25 mouse cellular contexts compared by ENCODE assay signal in the genomic region with DNA sequence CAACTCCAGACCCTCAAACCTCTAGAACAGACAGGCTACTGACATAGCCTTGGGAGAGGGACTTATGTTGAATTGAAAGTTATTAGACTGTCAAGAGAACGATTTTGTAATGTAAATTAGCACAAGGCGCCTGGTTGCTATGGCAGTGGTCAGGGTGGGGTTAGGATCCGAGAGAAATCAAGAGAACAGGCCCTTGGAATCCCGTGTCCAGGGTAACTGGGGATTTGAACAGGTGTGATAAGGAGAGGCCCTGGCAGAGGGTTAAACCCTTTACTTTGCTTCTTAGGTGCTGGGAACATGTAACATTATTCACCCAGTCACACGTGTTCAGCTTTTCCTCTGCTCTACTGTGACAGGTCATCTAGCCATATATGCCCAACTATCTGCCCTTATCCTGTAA.
A peak's percentile ranks its signal among the peaks of the same experiment; 100 is the strongest.
DNase-seq lines count a peak whose midpoint lies in the region; ATAC-seq and TF ChIP-seq lines count a peak whose summit lies in the region.
"Had no signal": no experiment of that assay in that cellular context is flagged by ENCODE, and none has a peak within 500 bp of the region (broad histone marks: within the 10 kb centered on the region; RNA-seq: fewer than 3 reads in every experiment).

No protein-coding gene starts in this region.

- no peak overlapping the region for H3K9ac ChIP-seq in hindbrain, embryonic 16.5 days (ENCODE audit: low read depth, low read length)
- H3K9ac ChIP-seq in lung, embryonic 14.5 days = no peak overlapping the region
- no peak overlapping the region for H3K9ac ChIP-seq in stomach, embryonic 15.5 days
- H3K9ac ChIP-seq: embryonic facial prominence, embryonic 13.5 days; forebrain, embryonic 12.5 days; hindbrain, embryonic 15.5 days; limb, embryonic 12.5 days had no signal

- no peak overlapping the region for H3K4me3 ChIP-seq in hindbrain, embryonic 10.5 days
- no peak overlapping the region for H3K4me3 ChIP-seq in hindbrain, embryonic 16.5 days (ENCODE audit: low read length)
- no peak overlapping the region for H3K4me3 ChIP-seq in lung, embryonic 14.5 days (ENCODE audit: low read depth, low read length)
- no peak overlapping the region for H3K4me3 ChIP-seq in stomach, embryonic 15.5 days (replicated peaks)
- H3K4me3 ChIP-seq: embryonic facial prominence, embryonic 13.5 days; erythroblast, embryonic 14.5 days; forebrain, embryonic 12.5 days; heart, embryonic 10.5 days; hindbrain, embryonic 15.5 days; limb, embryonic 12.5 days had no signal

- no peak overlapping the region for H3K4me2 ChIP-seq in hindbrain, embryonic 16.5 days (ENCODE audit: low read length)
- no peak overlapping the region for H3K4me2 ChIP-seq in lung, embryonic 14.5 days
- no peak overlapping the region for H3K4me2 ChIP-seq in stomach, embryonic 15.5 days
- H3K4me2 ChIP-seq: embryonic facial prominence, embryonic 13.5 days; forebrain, embryonic 12.5 days; hindbrain, embryonic 15.5 days; limb, embryonic 12.5 days; liver, embryonic 11.5 days had no signal

- no peak for ATAC-seq in hindbrain, embryonic 16.5 days
- ATAC-seq in lung, embryonic 14.5 days (ENCODE audit: insufficient read depth) = no peak
- peak; percentile 51; the same call in 1 of the 2 replicates for ATAC-seq in stomach, embryonic 15.5 days (ENCODE audit: insufficient read depth, low FRiP score, low read depth)
- ATAC-seq: activated CD4-positive, CD25-positive, alpha-beta regulatory T cell, adult 4 months had no signal

- H3K9me3 ChIP-seq in hindbrain, embryonic 10.5 days = no peaks in the 10 kb centered on the region
- no peaks in the 10 kb centered on the region for H3K9me3 ChIP-seq in hindbrain, embryonic 16.5 days (ENCODE audit: control insufficient read depth, low read length)
- no peaks in the 10 kb centered on the region for H3K9me3 ChIP-seq in lung, embryonic 14.5 days (ENCODE audit: low read depth, low read length)
- H3K9me3 ChIP-seq in stomach, embryonic 15.5 days = no peaks in the 10 kb centered on the region
- H3K9me3 ChIP-seq: embryonic facial prominence, embryonic 13.5 days; forebrain, embryonic 12.5 days; heart, embryonic 10.5 days; hindbrain, embryonic 15.5 days; limb, embryonic 12.5 days had no signal

- WGBS in hindbrain, embryonic 10.5 days = 57% methylated on average over 5 of the region's 5 CpGs
- WGBS in hindbrain, embryonic 16.5 days = 23% methylated on average over 5 of the region's 5 CpGs
- 53% methylated on average over 5 of the region's 5 CpGs for WGBS in lung, embryonic 14.5 days
- 55% methylated on average over 5 of the region's 5 CpGs for WGBS in stomach, embryonic 15.5 days

- peaks cover 25% of the 10 kb centered on the region for H3K36me3 ChIP-seq in hindbrain, embryonic 10.5 days
- peaks cover 23% of the 10 kb centered on the region for H3K36me3 ChIP-seq in hindbrain, embryonic 16.5 days (ENCODE audit: control insufficient read depth, insufficient read depth, low read length)
- H3K36me3 ChIP-seq in lung, embryonic 14.5 days (ENCODE audit: insufficient read depth) = peaks cover 3% of the 10 kb centered on the region; the same call in 1 of the 2 replicates
- no peaks in the 10 kb centered on the region for H3K36me3 ChIP-seq in stomach, embryonic 15.5 days

- H3K4me1 ChIP-seq in hindbrain, embryonic 10.5 days (replicated peaks) = peaks cover 51% of the 10 kb centered on the region
- peaks cover 14% of the 10 kb centered on the region for H3K4me1 ChIP-seq in hindbrain, embryonic 16.5 days (ENCODE audit: control insufficient read depth, insufficient read depth, low read depth, low read length)
- peaks cover 19% of the 10 kb centered on the region for H3K4me1 ChIP-seq in lung, embryonic 14.5 days (ENCODE audit: insufficient read depth)
- H3K4me1 ChIP-seq in stomach, embryonic 15.5 days = no peaks in the 10 kb centered on the region

- no peaks in the 10 kb centered on the region for H3K27me3 ChIP-seq in hindbrain, embryonic 10.5 days (ENCODE audit: insufficient read depth, poor library complexity, severe bottlenecking)
- H3K27me3 ChIP-seq in hindbrain, embryonic 16.5 days (replicated peaks; ENCODE audit: control insufficient read depth, insufficient read depth, low read length) = no peaks in the 10 kb centered on the region
- no peaks in the 10 kb centered on the region for H3K27me3 ChIP-seq in lung, embryonic 14.5 days (ENCODE audit: insufficient read depth, low read length)
- H3K27me3 ChIP-seq in stomach, embryonic 15.5 days (replicated peaks) = no peaks in the 10 kb centered on the region
- H3K27me3 ChIP-seq: embryonic facial prominence, embryonic 13.5 days; forebrain, embryonic 12.5 days; hindbrain, embryonic 15.5 days; limb, embryonic 12.5 days had no signal

- DNase-seq in hindbrain, embryonic 10.5 days (ENCODE audit: low spot score) = no peak
- peak; percentile 28 for DNase-seq in lung, embryonic 14.5 days
- DNase-seq in lung, adult 18-20 months = no peak
- DNase-seq in WW6 (ENCODE audit: low read depth, low spot score) = peak; percentile 5
- no peak for DNase-seq in frontal cortex, postnatal 10 days (ENCODE audit: low spot score in 2 of 2)
- DNase-seq: adrenal gland, adult 8-10 months; cerebellum, adult 18-20 months; cerebellum, postnatal 25 days; embryo, embryonic 11 days; heart, postnatal 10 days; kidney, adult 2 months; lung, adult 2 months; lung, postnatal 4 days; thymus, postnatal 14 days had no signal

- peak overlapping the region; percentile 66; the same call in 1 of the 2 replicates for H3K27ac ChIP-seq in hindbrain, embryonic 10.5 days
- H3K27ac ChIP-seq in hindbrain, embryonic 16.5 days (ENCODE audit: low read depth, low read length) = no peak overlapping the region
- no peak overlapping the region for H3K27ac ChIP-seq in lung, embryonic 14.5 days (ENCODE audit: low read depth)
- no peak overlapping the region for H3K27ac ChIP-seq in stomach, embryonic 15.5 days
- H3K27ac ChIP-seq: embryonic facial prominence, embryonic 13.5 days; forebrain, embryonic 12.5 days; hindbrain, embryonic 15.5 days; kidney, postnatal 0 days; limb, embryonic 12.5 days had no signal

- TF ChIP-seq CTCF in lung, embryonic 14.5 days (IDR thresholded peaks at IDR 0.05; ENCODE audit: low read depth) = no peak

Comparison
In these comparisons a context has a peak if more than half of its experiments do, and no peak if none do; other contexts are left out.
1. DNase-seq: peak in lung, embryonic 14.5 days (single experiment) and WW6 (single experiment); none in hindbrain, embryonic 10.5 days (single experiment), lung, adult 18-20 months (0 of 2) and frontal cortex, postnatal 10 days (0 of 2).